Mouse (Mus musculus) megakaryocyte, embryonic 14.5 days (primary cell): ENCODE data around the gene Ttll10. TPM values are rescaled to one million over a fixed set of nuclear protein-coding genes. Genes with fewer than 3 reads are reported as not detected.

Experiments used
- H3K27me3 ChIP-seq: replicated peaks from 2 replicates; pipeline ENCODE3; 2012; ENCODE audit warnings: inconsistent platforms
- H3K36me3 ChIP-seq: replicated peaks from 2 replicates; pipeline ENCODE3; 2012; ENCODE audit warnings: low read length, inconsistent platforms, mixed read lengths
- H3K4me1 ChIP-seq: 2 replicates; pipeline ENCODE4 v1.6.1; 2012; ENCODE audit warnings: inconsistent platforms
- H3K4me3 ChIP-seq: replicated peaks from 2 replicates; pipeline ENCODE3; 2012; ENCODE audit warnings: moderate library complexity, mild to moderate bottlenecking, inconsistent platforms
- H3K9me3 ChIP-seq: 2 replicates; pipeline ENCODE4 v1.6.1; 2012; ENCODE audit warnings: inconsistent platforms
- FLI1 ChIP-seq: IDR thresholded peaks from 2 replicates; pipeline ENCODE4 v1.6.1; 2012; ENCODE audit warnings: low read length, inconsistent platforms, mixed read lengths
- GATA1 ChIP-seq: IDR thresholded peaks from 3 replicates; pipeline ENCODE4 v1.6.1; 2012; ENCODE audit warnings: mixed read lengths, low read length, inconsistent platforms, borderline replicate concordance
- polyA plus RNA-seq: library from polyadenylated mRNA; stranded (reverse); fragments of >175 nt; gene quantifications from 2 replicates; pipeline ENCODE4 v1.2.3, GENCODE M21; 2012; ENCODE audit warnings: low replicate concordance; ENCODE audit not compliant: insufficient read depth

Gene Ttll10
- polyA plus RNA-seq, 1 experiment, result not detected

DNA sequence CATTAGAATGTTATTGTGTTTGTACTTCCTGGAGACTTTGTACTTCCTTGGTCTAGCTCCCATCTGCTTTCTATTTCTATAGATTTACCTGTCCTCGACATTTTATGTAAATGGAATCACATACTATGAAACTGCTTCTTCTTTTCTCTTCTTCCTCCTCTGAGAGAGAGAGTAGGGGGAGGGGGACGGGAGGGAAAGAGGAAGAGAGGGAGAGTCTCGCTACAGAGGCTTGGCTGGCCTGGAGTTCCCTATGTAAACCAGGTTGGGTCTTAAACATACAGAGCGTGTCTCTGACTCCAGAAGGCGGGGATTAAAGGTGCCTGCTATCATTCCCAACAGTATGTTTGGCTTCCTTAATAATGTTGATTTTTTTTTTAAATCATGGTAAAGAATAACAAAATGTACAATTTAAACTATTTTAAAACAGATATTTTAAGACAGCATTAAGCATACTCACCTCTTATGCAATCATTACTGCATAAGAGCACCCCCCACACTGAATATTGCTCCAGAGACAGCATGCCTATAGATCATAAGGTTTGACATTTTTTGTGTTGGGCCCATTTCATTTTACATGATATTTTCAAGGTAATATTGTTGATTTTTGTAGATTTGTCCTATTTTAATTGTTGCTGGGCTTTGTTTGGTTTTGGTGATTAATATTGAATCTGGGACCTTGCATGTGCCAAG, 28.3 kb upstream of the Ttll10 start:
- TF ChIP-seq FLI1, result no peak
- TF ChIP-seq GATA1, result no peak
- Histone ChIP-seq H3K4me3 (no peak overlapping the region), H3K27me3 (peaks cover 15% of the 10 kb centered on the region), H3K36me3 (no peaks in the 10 kb centered on the region), H3K9me3 (no peaks in the 10 kb centered on the region), H3K4me1 (peaks cover 9% of the 10 kb centered on the region)

DNA sequence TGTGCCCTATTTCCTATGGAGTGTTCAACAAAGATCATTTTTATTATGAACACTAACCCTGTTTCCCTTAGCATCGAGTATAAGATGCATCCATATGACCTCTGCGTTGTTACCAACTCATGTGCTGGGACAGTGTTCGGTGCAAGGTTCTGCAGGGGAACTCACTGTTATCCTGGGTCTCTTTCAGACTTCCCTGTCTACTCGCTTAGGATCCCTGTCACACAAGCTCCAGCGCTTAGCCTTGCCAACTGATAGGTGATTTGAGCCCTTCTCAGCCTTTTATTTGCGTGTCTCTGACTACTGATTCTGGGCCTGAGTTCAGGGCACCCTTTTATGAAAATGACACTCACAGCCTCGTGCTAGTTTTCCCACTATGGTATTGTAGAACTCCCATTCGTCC, 26.0 kb upstream of the Ttll10 start:
- H3K27me3 ChIP-seq, result peaks cover 12% of the 10 kb centered on the region
- H3K9me3 ChIP-seq, result no peaks in the 10 kb centered on the region
- H3K4me1 ChIP-seq, result peaks cover 17% of the 10 kb centered on the region
- H3K4me3 ChIP-seq, result no peak overlapping the region
- TF ChIP-seq FLI1 (no peak), GATA1 (no peak)
- H3K36me3 ChIP-seq, result no peaks in the 10 kb centered on the region

DNA sequence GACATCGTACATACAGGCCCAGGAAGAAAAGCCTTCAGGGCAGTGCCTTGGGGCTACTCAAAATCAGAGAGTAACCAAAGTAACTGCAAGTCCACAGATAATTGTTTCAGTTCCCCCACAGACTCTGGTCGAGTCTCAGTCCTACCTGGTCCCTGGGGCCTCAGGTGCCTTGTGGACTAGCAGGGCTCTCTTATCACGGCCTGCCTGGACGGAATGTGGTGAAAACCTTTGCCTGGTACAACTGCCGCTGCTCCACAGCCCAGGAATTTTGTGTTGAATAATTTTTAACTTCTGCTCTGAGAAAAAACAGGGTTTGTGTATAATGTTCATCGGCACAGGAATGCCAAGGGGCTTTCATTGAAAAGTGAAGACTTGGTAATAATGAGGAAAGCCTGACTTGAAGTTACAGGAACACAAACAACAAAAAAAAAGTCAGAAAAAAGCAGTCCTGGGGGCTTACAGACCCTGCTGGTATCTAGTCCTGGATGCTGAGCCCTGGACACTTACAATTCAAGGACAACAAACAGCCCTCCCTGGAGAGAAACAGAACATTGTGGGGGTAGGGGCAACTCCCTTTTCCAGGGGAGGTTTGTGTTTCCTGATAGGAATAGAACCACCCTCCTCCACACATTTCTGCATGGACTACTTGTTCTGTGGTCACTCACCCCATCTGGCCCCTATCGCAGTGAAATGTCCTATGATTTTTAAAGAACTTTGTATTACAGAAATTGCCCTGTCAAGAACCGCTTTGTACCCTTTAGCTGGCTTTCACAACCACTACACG, 25.1 kb upstream of the Ttll10 start:
- H3K4me3 ChIP-seq, result no peak overlapping the region
- no peaks in the 10 kb centered on the region for H3K36me3 ChIP-seq
- TF ChIP-seq FLI1, result no peak
- no peak for TF ChIP-seq GATA1
- H3K27me3 ChIP-seq, result peaks cover 16% of the 10 kb centered on the region
- no peaks in the 10 kb centered on the region for H3K9me3 ChIP-seq
- peaks cover 20% of the 10 kb centered on the region for H3K4me1 ChIP-seq

DNA sequence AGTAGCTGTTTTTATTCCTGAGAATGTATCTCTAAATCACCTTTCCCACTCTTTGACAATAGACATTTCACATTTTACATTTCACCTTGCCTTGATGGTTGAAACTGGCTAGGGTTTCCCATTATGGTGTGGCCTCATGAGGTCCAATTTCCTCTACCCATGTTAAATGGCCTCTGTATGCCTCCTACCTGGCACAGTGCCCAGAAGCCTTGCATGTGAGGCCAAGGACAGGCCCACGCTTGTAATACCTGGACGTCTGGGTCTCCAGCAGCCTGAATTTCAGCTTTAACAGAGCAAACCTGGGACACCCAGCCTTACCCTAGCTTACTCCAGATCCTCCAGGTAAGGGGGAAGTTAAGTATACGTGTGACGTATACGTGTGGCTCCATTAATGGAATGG, 24.1 kb upstream of the Ttll10 start:
- H3K9me3 ChIP-seq, result no peaks in the 10 kb centered on the region
- no peak overlapping the region for H3K4me3 ChIP-seq
- H3K27me3 ChIP-seq, result peaks cover 21% of the 10 kb centered on the region
- peaks cover 21% of the 10 kb centered on the region for H3K4me1 ChIP-seq
- no peaks in the 10 kb centered on the region for H3K36me3 ChIP-seq
- TF ChIP-seq FLI1 (no peak), GATA1 (no peak)

DNA sequence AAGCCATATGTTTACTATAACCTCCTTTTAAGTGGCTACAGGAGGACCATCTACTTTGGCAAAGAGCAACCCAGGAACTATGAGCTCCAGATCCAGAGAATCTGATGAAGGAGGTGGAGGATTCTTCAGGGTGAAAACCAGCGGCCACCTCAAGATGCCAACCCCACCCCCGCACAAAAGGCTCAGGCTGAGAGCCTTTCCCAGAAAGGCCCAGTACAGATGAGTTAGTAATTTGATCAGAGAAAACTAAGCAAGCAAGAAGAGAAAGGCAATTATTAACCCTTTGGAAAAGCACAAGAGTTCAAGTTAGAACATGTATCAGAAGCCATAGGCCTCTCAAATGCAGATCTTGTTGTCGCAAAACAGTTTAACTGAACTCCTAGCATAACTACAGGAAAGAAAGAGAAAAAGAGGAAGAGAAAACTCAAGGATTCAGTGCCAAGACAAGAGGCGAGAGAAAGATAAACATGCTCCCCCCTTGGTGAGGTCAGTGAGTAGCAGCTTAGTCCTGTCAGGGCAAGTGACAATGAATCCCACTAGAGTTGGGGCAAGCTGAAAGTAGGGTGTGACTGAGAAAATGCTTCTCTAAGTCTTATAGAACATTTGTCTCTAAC, 23.5 kb upstream of the Ttll10 start:
- Histone ChIP-seq H3K9me3 (no peaks in the 10 kb centered on the region), H3K27me3 (peaks cover 27% of the 10 kb centered on the region), H3K4me3 (no peak overlapping the region), H3K36me3 (no peaks in the 10 kb centered on the region), H3K4me1 (peaks cover 27% of the 10 kb centered on the region)
- TF ChIP-seq GATA1 (no peak), FLI1 (no peak)

DNA sequence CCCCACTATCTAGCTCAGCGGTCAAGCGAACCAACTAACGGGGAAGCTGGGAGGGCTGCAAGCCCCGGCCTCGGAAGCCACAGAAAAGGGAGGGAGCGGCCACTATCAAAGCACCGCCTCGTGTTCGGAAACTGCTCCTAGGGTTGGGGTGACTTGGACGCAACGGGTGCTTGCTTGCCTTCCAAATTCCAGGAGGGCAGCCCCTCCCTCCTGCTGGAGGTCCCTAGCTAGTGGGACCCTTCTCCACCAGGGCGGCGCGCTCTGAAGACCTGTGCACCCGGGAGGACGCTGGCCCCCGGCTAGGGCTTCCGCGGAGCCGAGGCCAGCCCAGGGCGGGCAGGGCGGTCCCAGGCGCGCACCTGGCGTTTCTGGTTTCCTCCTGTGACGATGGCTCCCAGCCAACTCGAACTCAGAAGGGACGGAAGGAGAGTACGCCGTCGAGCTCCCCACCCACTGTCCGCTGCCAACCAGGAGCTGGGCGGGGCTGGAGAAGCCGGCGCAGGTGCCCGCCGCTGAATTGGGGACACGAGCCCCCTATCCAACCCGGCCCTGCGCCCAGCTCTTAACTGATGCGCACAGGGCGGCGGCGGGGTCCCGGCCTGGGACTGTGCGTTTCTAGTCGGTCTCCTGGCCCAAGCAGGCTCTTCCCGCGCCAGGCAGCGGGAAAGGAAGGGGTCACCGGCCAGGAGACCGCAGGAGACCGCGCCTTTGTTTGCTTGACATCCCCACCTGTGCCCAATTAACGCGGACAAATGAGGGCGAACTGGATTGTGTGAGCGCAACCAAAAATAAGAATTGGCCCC, 18.5 kb upstream of the Ttll10 start:
- H3K27me3 ChIP-seq, result peaks cover 37% of the 10 kb centered on the region
- H3K9me3 ChIP-seq, result no peaks in the 10 kb centered on the region
- H3K4me3 ChIP-seq, result peak overlapping the region; percentile 91
- peaks cover 41% of the 10 kb centered on the region for H3K4me1 ChIP-seq
- TF ChIP-seq FLI1 (no peak), GATA1 (no peak)
- H3K36me3 ChIP-seq, result no peaks in the 10 kb centered on the region

DNA sequence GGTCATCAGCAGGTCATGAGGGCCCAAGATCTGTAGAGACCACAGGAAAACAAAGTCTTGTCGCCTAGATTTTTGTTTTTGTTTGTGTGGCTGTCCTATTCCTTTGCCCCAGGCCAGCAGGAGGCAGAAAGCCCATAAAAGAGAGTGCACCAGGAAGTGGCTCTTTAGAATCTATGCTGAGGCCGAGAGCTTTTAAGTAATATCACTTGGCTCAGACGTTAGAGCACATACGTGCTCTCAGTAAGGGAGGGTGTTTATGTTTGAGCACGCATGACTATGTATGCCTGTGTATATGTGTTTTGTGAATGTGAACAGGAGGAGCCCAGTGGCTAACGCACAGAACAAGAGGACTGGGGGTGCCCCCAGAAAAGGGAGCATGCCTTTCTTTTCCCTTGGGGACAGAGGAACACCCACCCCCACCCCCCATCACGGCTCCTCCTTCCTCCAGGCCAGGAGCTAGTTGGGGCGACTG, 17.7 kb upstream of the Ttll10 start:
- peak overlapping the region; percentile 91 for H3K4me3 ChIP-seq
- H3K4me1 ChIP-seq, result peaks cover 34% of the 10 kb centered on the region
- H3K27me3 ChIP-seq, result peaks cover 41% of the 10 kb centered on the region
- no peaks in the 10 kb centered on the region for H3K36me3 ChIP-seq
- no peaks in the 10 kb centered on the region for H3K9me3 ChIP-seq
- no peak for TF ChIP-seq FLI1
- no peak for TF ChIP-seq GATA1

DNA sequence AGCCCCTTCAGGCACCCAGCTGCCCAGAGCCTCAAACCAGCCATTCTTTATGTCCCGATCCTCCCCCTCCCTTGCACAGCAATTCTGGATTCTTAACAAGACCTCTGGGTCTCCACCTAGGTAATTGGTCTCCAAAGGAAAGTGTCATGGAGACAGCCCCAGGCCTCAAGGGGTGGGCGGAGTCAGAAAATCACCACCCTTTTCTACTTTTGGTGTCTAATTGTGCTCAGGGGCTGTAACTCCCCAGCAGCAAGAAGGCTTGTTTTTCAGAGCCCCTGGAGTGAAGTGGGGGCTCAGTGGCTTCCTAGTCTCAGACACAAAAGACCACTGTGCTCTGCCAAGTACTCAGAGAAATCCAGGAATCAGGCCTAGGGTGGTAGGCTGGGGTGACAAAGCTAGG, 11.5 kb upstream of the Ttll10 start:
- TF ChIP-seq GATA1 (no peak), FLI1 (no peak)
- peaks cover 32% of the 10 kb centered on the region for H3K4me1 ChIP-seq

DNA sequence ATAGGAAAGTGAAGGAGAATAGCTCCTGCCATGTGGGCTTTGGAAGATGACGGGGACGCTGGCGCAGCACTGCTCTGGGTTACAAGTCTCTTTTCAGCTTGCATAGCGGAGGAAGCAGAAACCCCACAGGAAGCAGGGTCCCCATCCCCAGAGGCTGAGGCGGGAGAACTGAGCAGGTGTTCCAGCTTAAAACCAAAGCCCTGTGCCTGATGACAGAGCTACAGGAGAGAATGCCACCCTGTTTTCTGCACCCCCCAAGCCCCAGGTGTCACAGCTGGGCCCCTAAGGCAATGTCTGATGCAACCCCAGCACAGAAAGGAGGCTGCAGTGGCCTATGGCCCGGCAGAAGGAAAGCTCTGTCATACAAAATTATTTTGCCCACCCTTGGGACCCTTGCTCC, 11.1 kb upstream of the Ttll10 start:
- no peaks in the 10 kb centered on the region for H3K9me3 ChIP-seq
- TF ChIP-seq GATA1 (no peak), FLI1 (no peak)
- H3K27me3 ChIP-seq, result peaks cover 20% of the 10 kb centered on the region
- H3K36me3 ChIP-seq, result no peaks in the 10 kb centered on the region
- H3K4me3 ChIP-seq, result no peak overlapping the region
- peaks cover 31% of the 10 kb centered on the region for H3K4me1 ChIP-seq

More for the DNA sequence above, 11.5 kb upstream of the Ttll10 start:
- Histone ChIP-seq H3K9me3 (no peaks in the 10 kb centered on the region), H3K27me3 (peaks cover 21% of the 10 kb centered on the region), H3K4me3 (no peak overlapping the region), H3K36me3 (no peaks in the 10 kb centered on the region)
